27 mouse cellular contexts compared by ENCODE assay signal in the genomic region with DNA sequence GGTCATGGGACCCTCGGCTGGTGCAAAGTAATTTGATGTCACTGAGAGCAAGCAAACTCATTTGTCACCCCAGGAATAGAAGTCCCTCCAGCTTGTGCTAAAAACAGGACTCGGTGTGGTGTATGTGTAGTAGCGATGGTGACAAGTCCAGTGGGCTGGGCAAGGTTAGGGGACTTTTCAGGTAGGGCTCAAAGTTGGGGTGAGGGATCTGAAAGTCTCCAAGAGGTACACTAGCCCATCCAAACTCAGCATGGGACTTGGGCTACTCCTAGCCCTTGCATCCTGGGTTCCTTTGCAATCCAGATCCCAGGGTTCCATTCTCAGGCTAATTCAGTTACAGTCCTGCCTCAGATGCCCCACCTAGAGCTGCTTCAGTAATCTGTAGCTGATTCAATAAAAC. TPM values are rescaled to one million over a fixed set of nuclear protein-coding genes. Genes with fewer than 3 reads are reported as not detected.
DNase-seq lines count a peak whose midpoint lies in the region; ATAC-seq lines count a peak whose summit lies in the region.
"Had no signal": no experiment of that assay in that cellular context is flagged by ENCODE, and none has a peak within 500 bp of the region (broad histone marks: within the 10 kb centered on the region; RNA-seq: fewer than 3 reads in every experiment).

No protein-coding gene starts in this region.

- DNase-seq in heart, adult 11 months: peak; percentile 77
- no peak for DNase-seq in heart, postnatal 14 days
- DNase-seq in midbrain, embryonic 11.5 days (ENCODE audit: low spot score, missing footprints): peak; percentile 92
- peak; percentile 40 for DNase-seq in limb, embryonic 10.5 days (ENCODE audit: low spot score)
- DNase-seq in right cerebral cortex, adult 18-20 months: no peak
- DNase-seq in urinary bladder, adult 2 months (ENCODE audit: low spot score): no peak
- DNase-seq: adrenal gland, postnatal 10 days; cerebellum, adult 11 months; cerebellum, adult 9-10 months; cerebellum, postnatal 25 days; gastrocnemius, postnatal 36 days; heart, adult 18-20 months; heart, postnatal 36 days; kidney, adult 2 months had no signal

- 4% methylated on average over 3 of the region's 3 CpGs for WGBS in midbrain, embryonic 11.5 days
- 7% methylated on average over 3 of the region's 3 CpGs for WGBS in midbrain, embryonic 16.5 days
- under 1% methylated on average over 3 of the region's 3 CpGs for WGBS in limb, embryonic 10.5 days

- intact Hi-C loops in heart, postnatal 14 days (cut with DNase I): no loop called here

- H3K36me3 ChIP-seq in midbrain, embryonic 11.5 days (ENCODE audit: control insufficient read depth, insufficient read depth, low read length): no peaks in the 10 kb centered on the region
- no peaks in the 10 kb centered on the region for H3K36me3 ChIP-seq in midbrain, embryonic 16.5 days (ENCODE audit: control insufficient read depth, insufficient read depth, low read length)
- no peaks in the 10 kb centered on the region for H3K36me3 ChIP-seq in limb, embryonic 10.5 days
- H3K36me3 ChIP-seq: embryonic facial prominence, embryonic 12.5 days; G1E; hindbrain, embryonic 13.5 days had no signal

- H3K27ac ChIP-seq in midbrain, embryonic 11.5 days (ENCODE audit: low read depth, low read length): no peak overlapping the region
- no peak overlapping the region for H3K27ac ChIP-seq in midbrain, embryonic 16.5 days (ENCODE audit: low read length)
- H3K27ac ChIP-seq in limb, embryonic 10.5 days: no peak overlapping the region
- H3K27ac ChIP-seq: embryonic facial prominence, embryonic 12.5 days; forebrain, embryonic 13.5 days; hindbrain, embryonic 13.5 days had no signal

- H3K4me2 ChIP-seq in midbrain, embryonic 11.5 days: no peak overlapping the region
- H3K4me2 ChIP-seq in midbrain, embryonic 16.5 days (ENCODE audit: low read length): no peak overlapping the region
- H3K4me2 ChIP-seq: embryonic facial prominence, embryonic 12.5 days; forebrain, embryonic 13.5 days; heart, embryonic 11.5 days; hindbrain, embryonic 13.5 days had no signal

- no peak overlapping the region for H3K9ac ChIP-seq in midbrain, embryonic 11.5 days (ENCODE audit: low read length)
- H3K9ac ChIP-seq in midbrain, embryonic 16.5 days (ENCODE audit: low read depth, low read length): no peak overlapping the region
- H3K9ac ChIP-seq: embryonic facial prominence, embryonic 12.5 days; forebrain, embryonic 13.5 days; hindbrain, embryonic 13.5 days had no signal

- ATAC-seq in midbrain, embryonic 11.5 days (ENCODE audit: low FRiP score): no peak
- ATAC-seq in midbrain, embryonic 16.5 days: no peak
- ATAC-seq: CD4-positive, CD25-positive, alpha-beta regulatory T cell, adult 4 months; forebrain, embryonic 13.5 days; intestine, embryonic 16.5 days had no signal

- no peak overlapping the region for H3K4me3 ChIP-seq in midbrain, embryonic 11.5 days (ENCODE audit: low read depth, low read length)
- no peak overlapping the region for H3K4me3 ChIP-seq in midbrain, embryonic 16.5 days (ENCODE audit: low read depth, low read length)
- H3K4me3 ChIP-seq in limb, embryonic 10.5 days: no peak overlapping the region
- H3K4me3 ChIP-seq: embryonic facial prominence, embryonic 12.5 days; forebrain, embryonic 13.5 days; hindbrain, embryonic 13.5 days had no signal

- H3K9me3 ChIP-seq in midbrain, embryonic 11.5 days (ENCODE audit: control insufficient read depth, low read length): no peaks in the 10 kb centered on the region
- H3K9me3 ChIP-seq in midbrain, embryonic 16.5 days (replicated peaks; ENCODE audit: control insufficient read depth, low read length, poor library complexity, severe bottlenecking): no peaks in the 10 kb centered on the region
- no peaks in the 10 kb centered on the region for H3K9me3 ChIP-seq in limb, embryonic 10.5 days (replicated peaks)
- H3K9me3 ChIP-seq: embryonic facial prominence, embryonic 12.5 days; forebrain, embryonic 13.5 days; G1E; hindbrain, embryonic 13.5 days had no signal

- H3K4me1 ChIP-seq in midbrain, embryonic 11.5 days (ENCODE audit: control insufficient read depth, insufficient read depth, low read length): no peaks in the 10 kb centered on the region
- no peaks in the 10 kb centered on the region for H3K4me1 ChIP-seq in midbrain, embryonic 16.5 days (ENCODE audit: control insufficient read depth, insufficient read depth, low read length)
- H3K4me1 ChIP-seq in limb, embryonic 10.5 days: peaks cover 44% of the 10 kb centered on the region
- H3K4me1 ChIP-seq: embryonic facial prominence, embryonic 12.5 days; forebrain, embryonic 13.5 days; hindbrain, embryonic 13.5 days had no signal

- H3K27me3 ChIP-seq in midbrain, embryonic 11.5 days (ENCODE audit: control insufficient read depth, insufficient read depth, low read length): peaks cover 97% of the 10 kb centered on the region
- peaks cover 89% of the 10 kb centered on the region for H3K27me3 ChIP-seq in midbrain, embryonic 16.5 days (ENCODE audit: control insufficient read depth, insufficient read depth, low read depth, low read length)
- peaks cover 99% of the 10 kb centered on the region for H3K27me3 ChIP-seq in limb, embryonic 10.5 days (ENCODE audit: low read depth, poor library complexity, severe bottlenecking)

RNA-seq across cellular contexts. Expression of gene Hoxa13, which starts 8.1 kb away (rescaled TPM):
- total RNA-seq in heart, postnatal 14 days (2021): not detected
- not detected in 2 replicates for polyA plus RNA-seq in midbrain, embryonic 11.5 days (2014; fragmentation: Nextera tagmentation; extraction: Ambion mirVana)
- not detected in 2 replicates for polyA plus RNA-seq in midbrain, embryonic 16.5 days (2015; fragmentation: Nextera tagmentation; extraction: Ambion mirVana)
- 2.7 and 11.1 TPM in 2 replicates for polyA plus RNA-seq in limb, embryonic 10.5 days (2016; fragmentation: Nextera tagmentation; extraction: Ambion mirVana)
- 32.5 and 40.7 TPM in 2 replicates for polyA plus RNA-seq in urinary bladder, adult 2 months (2012; rRNA removed)
- total RNA-seq: adrenal gland, postnatal 10 days; adrenal gland, postnatal 4 days; G1E; heart, adult 18-20 months; heart, postnatal 36 days had no signal
- polyA plus RNA-seq: brain, embryonic 14.5 days; CD4-positive, CD25-positive, alpha-beta regulatory T cell, adult 4 months; cortical plate, adult 2 months; embryonic facial prominence, embryonic 12.5 days; forebrain, embryonic 13.5 days; G1E; heart, embryonic 11.5 days; heart, embryonic 16.5 days; hindbrain, embryonic 13.5 days; kidney, adult 2 months had no signal

RNA-seq across cellular contexts. Expression of gene Hoxa11, which starts 23.1 kb away (rescaled TPM):
- not detected for total RNA-seq in heart, postnatal 14 days (2021)
- polyA plus RNA-seq in midbrain, embryonic 11.5 days (2014; fragmentation: Nextera tagmentation; extraction: Ambion mirVana): not detected in 2 replicates
- not detected in 2 replicates for polyA plus RNA-seq in midbrain, embryonic 16.5 days (2015; fragmentation: Nextera tagmentation; extraction: Ambion mirVana)
- 71.6 and 74.9 TPM in 2 replicates for polyA plus RNA-seq in limb, embryonic 10.5 days (2016; fragmentation: Nextera tagmentation; extraction: Ambion mirVana)
- polyA plus RNA-seq in urinary bladder, adult 2 months (2012; rRNA removed): 25.4 and 29.2 TPM in 2 replicates
- total RNA-seq: adrenal gland, postnatal 10 days; G1E; heart, adult 18-20 months; heart, postnatal 36 days had no signal
- polyA plus RNA-seq: brain, embryonic 14.5 days; CD4-positive, CD25-positive, alpha-beta regulatory T cell, adult 4 months; cortical plate, adult 2 months; G1E; heart, embryonic 11.5 days; heart, embryonic 16.5 days; hindbrain, embryonic 13.5 days had no signal

RNA-seq across cellular contexts. Expression of gene Hoxa10, which starts 28.1 kb away (rescaled TPM):
- total RNA-seq in heart, postnatal 14 days (2021): not detected
- not detected in 2 replicates for polyA plus RNA-seq in midbrain, embryonic 11.5 days (2014; fragmentation: Nextera tagmentation; extraction: Ambion mirVana)
- polyA plus RNA-seq in midbrain, embryonic 16.5 days (2015; fragmentation: Nextera tagmentation; extraction: Ambion mirVana): not detected in 2 replicates
- 175 and 195 TPM in 2 replicates for polyA plus RNA-seq in limb, embryonic 10.5 days (2016; fragmentation: Nextera tagmentation; extraction: Ambion mirVana)
- 79.4 and 93.6 TPM in 2 replicates for polyA plus RNA-seq in urinary bladder, adult 2 months (2012; rRNA removed)
- total RNA-seq: heart, adult 18-20 months; heart, postnatal 36 days had no signal
- polyA plus RNA-seq: CD4-positive, CD25-positive, alpha-beta regulatory T cell, adult 4 months; cortical plate, adult 2 months; G1E; heart, embryonic 16.5 days had no signal

RNA-seq across cellular contexts. Expression of gene Hoxa9, which starts 37.9 kb away (rescaled TPM):
- not detected for total RNA-seq in heart, postnatal 14 days (2021)
- not detected in 2 replicates for polyA plus RNA-seq in midbrain, embryonic 11.5 days (2014; fragmentation: Nextera tagmentation; extraction: Ambion mirVana)
- polyA plus RNA-seq in midbrain, embryonic 16.5 days (2015; fragmentation: Nextera tagmentation; extraction: Ambion mirVana): not detected in 2 replicates
- polyA plus RNA-seq in limb, embryonic 10.5 days (2016; fragmentation: Nextera tagmentation; extraction: Ambion mirVana): 95.7 and 123 TPM in 2 replicates
- polyA plus RNA-seq in urinary bladder, adult 2 months (2012; rRNA removed): 48.1 and 60.0 TPM in 2 replicates
- total RNA-seq: heart, adult 18-20 months; heart, postnatal 36 days had no signal
- polyA plus RNA-seq: brain, embryonic 14.5 days; cortical plate, adult 2 months; embryonic facial prominence, embryonic 12.5 days; forebrain, embryonic 13.5 days; G1E had no signal

RNA-seq across cellular contexts. Expression of gene Evx1, which starts 44.5 kb away (rescaled TPM):
- not detected for total RNA-seq in heart, postnatal 14 days (2021)
- 0.23 and 0.30 TPM in 2 replicates for polyA plus RNA-seq in midbrain, embryonic 11.5 days (2014; fragmentation: Nextera tagmentation; extraction: Ambion mirVana)
- polyA plus RNA-seq in midbrain, embryonic 16.5 days (2015; fragmentation: Nextera tagmentation; extraction: Ambion mirVana): 0.46 and 0.48 TPM in 2 replicates
- polyA plus RNA-seq in limb, embryonic 10.5 days (2016; fragmentation: Nextera tagmentation; extraction: Ambion mirVana): 1.4 and 3.7 TPM in 2 replicates
- 1.1 TPM in 2 replicates for polyA plus RNA-seq in urinary bladder, adult 2 months (2012; rRNA removed)
- total RNA-seq: adrenal gland, postnatal 10 days; adrenal gland, postnatal 4 days; G1E; gastrocnemius, adult 8-10 months; gastrocnemius, postnatal 36 days; heart, adult 18-20 months; heart, postnatal 36 days had no signal
- polyA plus RNA-seq: CD4-positive, CD25-positive, alpha-beta regulatory T cell, adult 4 months; cortical plate, adult 2 months; forebrain, embryonic 13.5 days; G1E; heart, embryonic 11.5 days; heart, embryonic 16.5 days; intestine, embryonic 16.5 days; kidney, adult 2 months had no signal

Comparison
In these comparisons a context has a peak if more than half of its experiments do, and no peak if none do; other contexts are left out.
1. DNase-seq: peak in heart, adult 11 months (single experiment), midbrain, embryonic 11.5 days (single experiment) and limb, embryonic 10.5 days (single experiment); none in heart, postnatal 14 days (0 of 2), right cerebral cortex, adult 18-20 months (single experiment) and urinary bladder, adult 2 months (single experiment).
2. RNA of gene Hoxa11, which starts 23.1 kb away (polyA plus RNA-seq): 71.6 to 74.9 TPM in limb, embryonic 10.5 days and 25.4 to 29.2 TPM in urinary bladder, adult 2 months; not detected in midbrain, embryonic 11.5 days and not detected in midbrain, embryonic 16.5 days; every median in the first group is over 10 times any median in the second.
3. RNA of gene Hoxa10, which starts 28.1 kb away (polyA plus RNA-seq): 175 to 195 TPM in limb, embryonic 10.5 days and 79.4 to 93.6 TPM in urinary bladder, adult 2 months; not detected in midbrain, embryonic 11.5 days and not detected in midbrain, embryonic 16.5 days; every median in the first group is over 10 times any median in the second.